Mouse (Mus musculus) forebrain, embryonic 11.5 days (tissue): ENCODE results near the gene Pxn. TPM values are rescaled to one million over a fixed set of nuclear protein-coding genes. Genes with fewer than 3 reads are reported as not detected.

ENCODE experiments used
- ATAC-seq: fragments of 200-750 bp; cut with Nextera tagmentation; replicated peaks from 2 replicates; pipeline ENCODE4 v1.8.0; 2017; ENCODE audit warnings: moderate TSS enrichment; ENCODE audit not compliant: low FRiP score
- DNase-seq: peaks from one replicate; pipeline ENCODE4 v3.0.0-alpha.2; 2017; ENCODE audit warnings: low spot score
- H3K27ac ChIP-seq: fragments of 300-500 bp; sonication (generic); 2 replicates; pipeline ENCODE4 v1.5.1; 2014; ENCODE audit warnings: low read depth, low read length
- H3K27me3 ChIP-seq: fragments of 300-500 bp; sonication (generic); 2 replicates; pipeline ENCODE4 v1.6.1; 2014; ENCODE audit warnings: mild to moderate bottlenecking, low read length, mixed read lengths; ENCODE audit not compliant: control insufficient read depth, insufficient read depth
- H3K36me3 ChIP-seq: fragments of 300-500 bp; sonication (generic); 2 replicates; pipeline ENCODE4 v1.6.1; 2014; ENCODE audit warnings: mild to moderate bottlenecking, low read length, moderate library complexity, mixed read lengths; ENCODE audit not compliant: control insufficient read depth, insufficient read depth
- H3K4me1 ChIP-seq: fragments of 300-500 bp; sonication (generic); replicated peaks from 2 replicates; pipeline ENCODE4 v1.6.1; 2014; ENCODE audit warnings: low read length, mixed read lengths; ENCODE audit not compliant: control insufficient read depth, insufficient read depth
- H3K4me2 ChIP-seq: fragments of 300-500 bp; sonication (generic); 2 replicates; pipeline ENCODE4 v1.6.1; 2014; ENCODE audit warnings: low read depth, mild to moderate bottlenecking, low read length, moderate library complexity, mixed read lengths; ENCODE audit not compliant: severe bottlenecking
- H3K4me3 ChIP-seq: fragments of 300-500 bp; sonication (generic); 2 replicates; pipeline ENCODE4 v1.5.1; 2014; ENCODE audit warnings: low read depth, low read length
- H3K9ac ChIP-seq: fragments of 300-500 bp; sonication (generic); 2 replicates; pipeline ENCODE4 v1.6.1; 2014; ENCODE audit warnings: low read length
- H3K9me3 ChIP-seq: fragments of 300-500 bp; sonication (generic); 2 replicates; pipeline ENCODE4 v1.6.1; 2016; ENCODE audit warnings: low read length, mixed read lengths; ENCODE audit not compliant: control insufficient read depth
- WGBS: fragments of 180-500 bp; shearing (Covaris S2); extraction: QIAGEN DNeasy Blood & Tissue Kit; methylation state at CpG from one replicate; pipeline ENCODE4 v1.1.7; 2014; 5-methylcytosine and 5-hydroxymethylcytosine counted together
- polyA plus RNA-seq: library from polyadenylated mRNA; unstranded; fragments of >200 nt; fragmentation: Nextera tagmentation; extraction: Ambion mirVana; gene quantifications from 2 replicates; pipeline ENCODE4 v1.2.1, GENCODE M21; 2014

Pxn gene
- polyA plus RNA-seq, 1 experiment from 2014 or later: 12.3 TPM

DNA sequence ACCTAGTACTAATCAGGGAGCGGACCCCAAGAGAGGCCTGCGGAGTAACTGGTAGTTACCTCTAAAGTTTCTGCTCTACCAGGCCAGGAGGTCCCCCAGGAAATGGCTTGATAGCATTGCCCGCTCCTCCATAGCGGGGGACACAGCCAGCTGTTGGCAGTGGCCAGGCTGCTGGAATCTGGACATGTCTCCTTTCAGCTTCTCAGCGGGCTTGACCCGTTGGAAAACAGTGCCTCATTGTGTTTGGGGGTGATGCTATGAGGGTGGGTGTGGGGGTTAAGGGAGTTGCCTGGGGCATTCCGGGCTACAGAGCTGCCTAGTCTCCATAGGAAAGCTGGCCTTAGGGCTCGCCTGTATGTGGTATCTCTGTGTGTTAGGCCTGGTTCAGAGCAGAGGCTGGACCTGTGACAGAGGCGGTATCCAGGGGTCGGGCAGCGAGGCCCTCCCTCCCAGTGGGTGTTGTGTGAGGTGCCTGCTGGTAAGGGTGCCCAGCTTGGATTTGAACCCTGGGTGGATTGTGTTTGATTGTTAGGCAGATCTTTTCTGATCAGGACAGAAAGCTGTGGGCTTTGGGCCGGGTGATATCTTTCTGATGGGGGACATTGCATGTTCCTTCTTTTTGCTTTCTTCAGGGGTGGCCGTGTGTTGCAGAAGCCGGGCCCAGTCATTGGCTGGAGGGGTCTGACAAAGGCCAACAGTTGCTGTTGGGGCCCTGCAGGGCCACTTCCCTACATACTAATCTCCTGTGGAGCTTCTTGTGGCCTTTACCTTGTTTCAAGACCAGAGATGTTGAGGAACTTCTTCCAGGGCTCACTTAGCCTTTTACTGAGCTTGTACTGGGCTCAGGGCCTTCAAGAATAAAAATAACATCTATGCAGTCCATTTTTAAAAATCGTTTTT, 3.6 kb downstream of the Pxn start:
- DNase-seq (no peak), ATAC-seq (no peak)
- Histone ChIP-seq H3K9me3 (no peaks in the 10 kb centered on the region), H3K9ac (no peak overlapping the region), H3K4me3 (no peak overlapping the region), H3K4me2 (no peak overlapping the region), H3K36me3 (no peaks in the 10 kb centered on the region), H3K27me3 (no peaks in the 10 kb centered on the region), H3K27ac (no peak overlapping the region), H3K4me1 (peaks cover 24% of the 10 kb centered on the region)
- 57% methylated on average over 15 of the region's 15 CpGs for WGBS

DNA sequence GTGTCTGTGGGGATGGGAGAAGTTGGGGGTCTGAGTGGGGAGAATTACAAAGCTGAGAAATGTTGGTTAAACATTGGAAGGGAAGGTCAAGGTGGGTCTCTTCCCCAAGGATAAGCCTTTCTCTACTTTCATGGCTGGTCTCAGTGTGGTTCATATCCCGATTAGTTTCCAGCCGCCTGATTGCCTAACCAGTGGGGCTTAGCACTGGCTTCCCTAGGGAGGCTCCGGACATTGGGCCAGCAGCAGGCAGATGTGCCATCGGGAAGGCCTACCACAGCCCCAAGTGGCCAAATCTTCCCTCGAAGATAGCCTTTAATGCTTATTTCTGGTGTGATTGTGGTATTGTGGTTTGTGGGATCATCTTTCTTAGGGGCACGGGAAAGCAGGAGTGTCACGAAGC, 5.9 kb downstream of the Pxn start:
- H3K9me3 ChIP-seq: no peaks in the 10 kb centered on the region
- H3K27ac ChIP-seq: no peak overlapping the region
- no peak for ATAC-seq
- 93% methylated on average over 7 of the region's 7 CpGs for WGBS
- peaks cover 20% of the 10 kb centered on the region for H3K4me1 ChIP-seq
- no peaks in the 10 kb centered on the region for H3K27me3 ChIP-seq
- no peaks in the 10 kb centered on the region for H3K36me3 ChIP-seq
- H3K4me3 ChIP-seq: no peak overlapping the region
- H3K4me2 ChIP-seq: no peak overlapping the region
- no peak for DNase-seq
- no peak overlapping the region for H3K9ac ChIP-seq

DNA sequence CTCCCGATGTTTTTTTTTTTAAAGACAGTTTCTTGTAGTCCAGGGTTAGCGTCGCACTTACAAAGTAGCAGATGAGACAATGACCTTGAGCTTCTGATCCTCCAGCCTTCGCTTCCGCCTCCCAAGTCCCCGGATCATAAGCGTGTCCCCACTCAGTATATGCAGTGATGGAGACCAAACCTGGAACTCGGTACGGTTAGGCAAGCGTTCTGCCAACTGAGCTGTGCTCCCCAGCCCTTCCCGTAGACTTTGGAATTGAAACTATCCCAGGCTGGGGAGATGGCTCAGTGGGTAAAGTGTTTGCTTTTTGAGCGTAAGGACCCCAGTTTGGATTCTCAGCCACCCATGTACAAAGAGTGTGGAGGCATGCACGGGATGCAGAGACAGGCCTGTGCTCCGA, 6.8 kb downstream of the Pxn start:
- no peak overlapping the region for H3K27ac ChIP-seq

DNA sequence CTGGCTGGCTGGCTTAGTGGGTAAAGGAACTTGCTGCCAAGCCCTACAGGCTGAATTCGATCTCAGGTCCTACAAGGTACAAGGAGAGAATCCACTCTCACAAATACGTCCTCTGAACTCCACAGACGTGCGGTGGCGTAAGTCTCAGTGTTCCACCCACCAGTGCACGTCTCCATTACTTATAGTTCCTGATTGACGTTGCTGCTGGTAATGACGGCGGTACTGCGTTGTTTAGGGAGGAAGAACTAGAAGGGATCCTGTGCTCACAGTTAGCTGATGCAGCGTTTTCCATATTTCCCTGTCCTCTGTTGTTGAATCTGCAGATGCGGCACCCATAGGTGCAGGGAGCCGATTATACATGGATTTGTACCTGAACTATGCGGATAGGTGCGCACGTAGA, 7.2 kb downstream of the Pxn start:
- Histone ChIP-seq H3K4me2 (no peak overlapping the region), H3K36me3 (no peaks in the 10 kb centered on the region), H3K4me1 (peaks cover 8% of the 10 kb centered on the region), H3K27ac (no peak overlapping the region), H3K9me3 (no peaks in the 10 kb centered on the region), H3K4me3 (no peak overlapping the region), H3K27me3 (no peaks in the 10 kb centered on the region), H3K9ac (no peak overlapping the region)
- WGBS: 96% methylated on average over 16 of the region's 16 CpGs
- no peak for ATAC-seq
- no peak for DNase-seq

More for the DNA sequence above, 6.8 kb downstream of the Pxn start:
- H3K36me3 ChIP-seq: no peaks in the 10 kb centered on the region
- no peak for DNase-seq
- no peak overlapping the region for H3K4me3 ChIP-seq
- 96% methylated on average over 14 of the region's 14 CpGs for WGBS
- no peak overlapping the region for H3K9ac ChIP-seq
- no peaks in the 10 kb centered on the region for H3K9me3 ChIP-seq
- no peak overlapping the region for H3K4me2 ChIP-seq
- H3K4me1 ChIP-seq: peaks cover 13% of the 10 kb centered on the region
- H3K27me3 ChIP-seq: no peaks in the 10 kb centered on the region
- ATAC-seq: no peak

DNA sequence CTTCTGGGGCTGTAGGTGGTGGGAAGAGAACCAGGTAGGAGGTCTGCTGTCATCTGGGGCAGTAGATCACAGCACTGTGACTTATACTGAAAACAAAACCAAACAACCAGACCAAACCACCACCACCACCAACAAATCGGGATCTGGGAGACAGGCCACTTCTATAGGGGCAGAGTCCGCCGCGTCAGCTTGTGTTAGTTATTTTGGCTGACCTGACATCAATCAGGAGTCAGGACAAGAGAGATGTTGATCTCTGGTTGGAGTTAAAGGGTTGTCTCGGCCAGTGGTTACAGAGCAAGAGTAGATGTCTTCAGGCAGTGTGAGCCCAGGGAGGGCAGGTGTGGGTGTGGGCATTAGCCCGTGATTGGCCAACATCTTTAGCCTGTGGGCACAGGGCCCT, 7.9 kb downstream of the Pxn start:
- H3K4me1 ChIP-seq: peaks cover 5% of the 10 kb centered on the region; the same call in 1 of the 2 replicates
- ATAC-seq (no peak), DNase-seq (no peak)
- H3K27ac ChIP-seq: no peak overlapping the region
- H3K9me3 ChIP-seq: no peaks in the 10 kb centered on the region
- WGBS: 82% methylated on average over 6 of the region's 6 CpGs
- no peak overlapping the region for H3K9ac ChIP-seq
- no peak overlapping the region for H3K4me2 ChIP-seq
- no peaks in the 10 kb centered on the region for H3K27me3 ChIP-seq
- H3K4me3 ChIP-seq: no peak overlapping the region
- H3K36me3 ChIP-seq: no peaks in the 10 kb centered on the region

DNA sequence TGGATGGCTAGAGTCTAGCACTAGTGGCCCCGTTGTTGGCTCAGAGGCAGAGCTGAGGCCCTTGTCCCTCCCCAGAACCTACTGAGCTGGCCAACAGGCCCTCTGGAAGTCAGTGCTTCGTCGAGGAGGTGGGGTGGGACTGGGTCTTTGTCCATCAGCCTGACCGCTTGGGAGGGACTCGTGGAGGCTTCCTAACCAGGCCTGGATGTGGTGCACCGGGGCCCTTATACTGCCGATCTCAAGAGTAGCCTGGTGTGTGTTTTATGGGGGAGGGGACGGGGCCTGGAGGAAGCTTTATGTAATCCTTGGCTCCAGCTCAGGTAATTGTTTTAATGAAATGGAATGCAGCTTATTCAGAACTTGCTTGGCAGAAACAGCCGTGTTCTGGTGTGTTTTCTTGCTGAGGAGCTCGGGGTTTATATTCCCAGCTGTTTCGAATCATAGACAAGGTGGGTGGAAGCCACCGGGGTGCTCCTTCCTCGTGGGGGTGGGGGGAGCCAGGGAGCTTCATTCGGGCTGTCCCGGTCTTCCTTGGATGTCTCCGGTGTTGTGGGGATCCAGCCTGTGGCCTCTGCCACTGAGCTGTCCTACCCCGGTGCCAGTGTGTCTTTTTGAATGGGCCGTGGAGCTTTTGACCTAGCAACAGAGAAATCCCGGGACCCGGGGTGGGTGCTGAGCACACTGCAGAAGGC, 8.6 kb downstream of the Pxn start:
- WGBS: 55% methylated on average over 20 of the region's 20 CpGs
- Histone ChIP-seq H3K27me3 (no peaks in the 10 kb centered on the region), H3K4me3 (no peak overlapping the region), H3K9ac (no peak overlapping the region), H3K4me1 (no peaks in the 10 kb centered on the region; the same call in 1 of the 2 replicates), H3K27ac (no peak overlapping the region), H3K9me3 (no peaks in the 10 kb centered on the region), H3K36me3 (no peaks in the 10 kb centered on the region), H3K4me2 (no peak overlapping the region)
- no peak for DNase-seq
- ATAC-seq: no peak

DNA sequence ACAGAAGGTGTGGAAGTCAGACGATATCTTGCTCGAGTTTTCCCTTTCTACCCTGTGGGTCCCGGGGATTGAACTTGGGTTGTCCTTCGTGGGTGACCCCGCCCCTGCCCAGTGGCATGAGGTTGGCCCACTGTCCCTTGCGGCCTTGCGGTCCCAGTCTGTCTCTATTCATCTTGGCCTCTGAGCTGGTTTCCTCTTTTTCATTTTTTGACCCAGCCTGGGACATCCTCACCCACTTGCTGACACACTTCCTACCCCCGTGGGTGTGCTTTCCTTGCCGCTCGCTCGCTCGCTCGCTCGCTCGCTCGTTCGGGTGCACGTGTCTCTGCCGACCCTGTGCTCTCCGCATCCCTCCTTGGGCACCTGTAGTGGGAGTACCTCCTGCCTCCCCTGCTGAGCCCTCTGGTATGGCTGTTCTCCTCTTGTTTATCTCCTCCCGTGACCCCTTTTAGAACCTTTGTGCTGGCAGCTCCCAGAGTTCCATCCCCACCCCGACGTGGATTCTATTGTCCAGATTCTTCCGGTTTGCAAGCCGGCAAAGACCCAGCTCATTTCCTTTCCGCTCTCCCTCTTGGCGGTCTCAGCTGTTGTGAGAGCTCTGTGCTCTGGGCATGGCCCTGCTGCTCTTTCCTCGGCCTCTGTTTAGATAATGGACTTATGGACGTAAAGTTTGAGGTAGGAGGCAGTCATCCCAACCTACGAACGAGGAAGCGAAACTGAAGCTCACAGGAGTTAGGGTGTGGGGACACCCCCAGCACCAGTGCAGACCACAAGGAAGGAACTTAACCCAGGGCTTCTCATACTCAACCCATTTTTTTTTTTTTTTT, 9.8 kb downstream of the Pxn start:
- no peaks in the 10 kb centered on the region for H3K27me3 ChIP-seq
- H3K36me3 ChIP-seq: no peaks in the 10 kb centered on the region
- H3K9me3 ChIP-seq: no peaks in the 10 kb centered on the region
- no peak overlapping the region for H3K4me3 ChIP-seq
- no peak for ATAC-seq
- no peaks in the 10 kb centered on the region; the same call in 1 of the 2 replicates for H3K4me1 ChIP-seq
- no peak overlapping the region for H3K9ac ChIP-seq
- H3K4me2 ChIP-seq: no peak overlapping the region
- no peak for DNase-seq
- H3K27ac ChIP-seq: no peak overlapping the region
- 81% methylated on average over 32 of the region's 32 CpGs for WGBS

DNA sequence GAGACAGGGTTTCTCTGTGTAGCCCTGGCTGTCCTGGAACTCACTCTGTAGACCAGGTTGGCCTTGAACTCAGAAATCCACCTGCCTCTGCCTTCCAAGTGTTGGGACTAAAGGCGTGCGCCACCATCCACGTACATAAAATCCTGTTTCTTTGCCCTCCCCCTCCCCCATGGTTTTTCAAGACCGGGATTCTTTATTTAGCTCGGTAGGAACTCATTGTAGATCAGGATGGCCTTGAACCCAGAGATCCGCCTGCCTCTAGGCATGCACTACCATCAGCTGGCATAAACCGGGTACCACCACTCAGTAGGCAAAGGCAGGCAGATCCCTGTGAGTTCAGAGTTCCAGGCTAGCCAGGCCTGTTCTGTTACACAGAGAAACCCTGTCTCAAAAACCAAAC, 10.4 kb downstream of the Pxn start:
- Histone ChIP-seq H3K4me1 (no peaks in the 10 kb centered on the region; the same call in 1 of the 2 replicates), H3K9me3 (no peaks in the 10 kb centered on the region), H3K27ac (no peak overlapping the region), H3K4me3 (no peak overlapping the region), H3K9ac (no peak overlapping the region), H3K4me2 (no peak overlapping the region), H3K27me3 (no peaks in the 10 kb centered on the region), H3K36me3 (no peaks in the 10 kb centered on the region)
- WGBS: 87% methylated on average over 7 of the region's 7 CpGs
- DNase-seq (no peak), ATAC-seq (no peak)
